Mouse (Mus musculus): ENCODE measurements around the gene Nlrc5. TPM values are rescaled to one million over a fixed set of nuclear protein-coding genes. Genes with fewer than 3 reads are reported as not detected.

Nlrc5 gene
- polyA plus RNA-seq, 1 experiment from 2014 or later: 0.28 TPM

GRCm38 (mm10) chr8:94534612-94535011 is 100.5 kb downstream of the Nlrc5 start:
- H3K4me2 ChIP-seq (ENCODE audit: low read depth, low read length): no peak overlapping the region
- H3K4me1 ChIP-seq (ENCODE audit: control insufficient read depth, insufficient read depth, low read length): peaks cover 7% of the 10 kb centered on the region; the same call in 1 of the 2 replicates
- no peaks in the 10 kb centered on the region for H3K9me3 ChIP-seq (replicated peaks; ENCODE audit: control insufficient read depth, low read length)
- no peak overlapping the region for H3K9ac ChIP-seq (ENCODE audit: low read length)
- no peaks in the 10 kb centered on the region for H3K36me3 ChIP-seq (ENCODE audit: control insufficient read depth, insufficient read depth, low read length)
- WGBS: 43% methylated on average over 4 of the region's 4 CpGs
- no peaks in the 10 kb centered on the region for H3K27me3 ChIP-seq (ENCODE audit: control insufficient read depth, insufficient read depth, low read length)
- no peak overlapping the region for H3K4me3 ChIP-seq (replicated peaks; ENCODE audit: low read length)
- no peak for ATAC-seq (ENCODE audit: insufficient read depth, low FRiP score)
- H3K27ac ChIP-seq (ENCODE audit: low read length): no peak overlapping the region

DNA sequence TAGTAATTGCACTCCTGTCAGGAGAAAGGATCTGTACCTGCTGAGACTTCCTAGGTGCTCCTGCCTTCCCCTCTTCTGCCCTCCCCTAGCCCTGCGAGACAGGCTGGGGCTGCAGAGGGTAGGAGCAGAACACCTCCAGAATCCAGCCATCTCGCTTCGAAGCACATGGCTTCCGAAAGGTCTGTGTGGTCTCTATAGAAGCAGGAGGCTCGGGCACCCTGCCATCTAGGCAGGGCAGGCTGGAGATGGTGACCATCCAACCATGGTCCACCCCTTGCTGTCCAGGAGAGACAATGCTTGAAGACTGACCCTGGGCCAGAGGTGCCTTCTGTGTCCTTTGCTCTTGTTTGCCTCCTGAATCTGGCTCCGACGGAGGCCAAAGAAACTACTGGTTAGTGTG is 101.5 kb downstream of the Nlrc5 start:
- WGBS: 83% methylated on average over 7 of the region's 7 CpGs

GRCm38 (mm10) chr8:94537456-94537855 is 103.3 kb downstream of the Nlrc5 start:
- Histone ChIP-seq H3K4me1 (ENCODE audit: control insufficient read depth, insufficient read depth, low read length) (peaks cover 7% of the 10 kb centered on the region; the same call in 1 of the 2 replicates), H3K4me3 (replicated peaks; ENCODE audit: low read length) (no peak overlapping the region), H3K27me3 (ENCODE audit: control insufficient read depth, insufficient read depth, low read length) (no peaks in the 10 kb centered on the region), H3K27ac (ENCODE audit: low read length) (no peak overlapping the region), H3K9me3 (replicated peaks; ENCODE audit: control insufficient read depth, low read length) (no peaks in the 10 kb centered on the region), H3K9ac (ENCODE audit: low read length) (no peak overlapping the region), H3K4me2 (ENCODE audit: low read depth, low read length) (no peak overlapping the region), H3K36me3 (ENCODE audit: control insufficient read depth, insufficient read depth, low read length) (no peaks in the 10 kb centered on the region)
- ATAC-seq (ENCODE audit: insufficient read depth, low FRiP score): no peak
- 74% methylated on average over 2 of the region's 2 CpGs for WGBS

More for the DNA sequence above, 101.5 kb downstream of the Nlrc5 start:
- Histone ChIP-seq H3K4me2 (ENCODE audit: low read depth, low read length) (no peak overlapping the region), H3K4me1 (ENCODE audit: control insufficient read depth, insufficient read depth, low read length) (peaks cover 7% of the 10 kb centered on the region; the same call in 1 of the 2 replicates), H3K9me3 (replicated peaks; ENCODE audit: control insufficient read depth, low read length) (no peaks in the 10 kb centered on the region), H3K27ac (ENCODE audit: low read length) (no peak overlapping the region), H3K4me3 (replicated peaks; ENCODE audit: low read length) (no peak overlapping the region), H3K36me3 (ENCODE audit: control insufficient read depth, insufficient read depth, low read length) (no peaks in the 10 kb centered on the region), H3K9ac (ENCODE audit: low read length) (no peak overlapping the region; the same call in 1 of the 2 replicates), H3K27me3 (ENCODE audit: control insufficient read depth, insufficient read depth, low read length) (no peaks in the 10 kb centered on the region)
- ATAC-seq (ENCODE audit: insufficient read depth, low FRiP score): no peak

- H3K4me2 ChIP-seq (ENCODE audit: low read depth, low read length): no peak overlapping the region
- H3K9ac ChIP-seq (ENCODE audit: low read length): no peak overlapping the region
- H3K36me3 ChIP-seq (ENCODE audit: control insufficient read depth, insufficient read depth, low read length): no peaks in the 10 kb centered on the region
- H3K9me3 ChIP-seq (replicated peaks; ENCODE audit: control insufficient read depth, low read length): no peaks in the 10 kb centered on the region
- ATAC-seq (ENCODE audit: insufficient read depth, low FRiP score): no peak
- 80% methylated on average over 2 of the region's 2 CpGs for WGBS
- no peak overlapping the region for H3K27ac ChIP-seq (ENCODE audit: low read length)
- H3K4me3 ChIP-seq (replicated peaks; ENCODE audit: low read length): no peak overlapping the region
- H3K4me1 ChIP-seq (ENCODE audit: control insufficient read depth, insufficient read depth, low read length): no peaks in the 10 kb centered on the region
- no peaks in the 10 kb centered on the region for H3K27me3 ChIP-seq (ENCODE audit: control insufficient read depth, insufficient read depth, low read length)
Observed at GRCm38 (mm10) chr8:94540025-94540424, 105.9 kb downstream of the Nlrc5 start.

DNA sequence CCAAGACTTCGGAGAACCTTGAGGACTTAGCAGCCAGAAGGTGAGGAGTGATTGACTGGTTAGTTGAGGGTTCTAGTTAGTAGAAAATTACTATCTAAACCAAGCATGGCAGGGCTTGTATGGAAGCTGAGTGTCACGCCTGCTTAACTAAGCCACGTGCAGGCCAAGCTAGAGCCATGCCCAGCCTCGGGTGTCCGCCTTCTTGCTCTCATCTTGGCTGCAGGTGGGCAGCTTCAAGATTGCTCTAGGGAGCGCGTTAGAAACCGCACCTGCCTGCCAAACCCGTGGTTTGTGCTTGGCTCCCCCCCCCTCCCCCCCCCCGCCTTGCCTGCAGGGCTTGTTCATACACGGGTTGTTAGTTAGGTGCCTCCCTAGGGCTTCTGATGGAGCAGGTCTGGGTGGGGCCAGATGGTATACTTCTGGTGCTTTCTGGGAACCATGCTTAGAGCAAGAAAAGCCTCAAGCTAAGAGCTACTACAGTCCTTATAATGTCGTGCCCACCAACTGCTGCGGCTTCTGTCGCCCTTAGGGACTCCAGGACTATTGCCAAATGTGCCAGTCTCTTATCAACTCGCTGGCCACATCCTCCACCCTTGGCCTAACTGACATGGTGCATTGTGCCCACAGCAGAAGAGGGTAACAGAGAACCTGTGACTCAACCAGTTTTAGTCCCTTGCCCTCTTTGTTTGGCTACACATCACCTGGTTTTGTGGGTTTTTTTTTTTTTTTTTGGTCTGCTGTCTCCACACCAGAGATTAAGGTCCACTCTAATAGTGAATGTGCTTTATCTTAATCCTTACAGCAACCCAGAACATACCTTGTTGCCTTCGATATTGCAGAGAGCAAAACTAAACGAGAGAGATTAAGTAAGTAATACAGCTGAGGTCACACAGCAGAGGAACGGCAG is 107.0 kb downstream of the Nlrc5 start:
- no peak overlapping the region for H3K4me2 ChIP-seq (ENCODE audit: low read depth, low read length)
- ATAC-seq (ENCODE audit: insufficient read depth, low FRiP score): no peak
- H3K4me1 ChIP-seq (ENCODE audit: control insufficient read depth, insufficient read depth, low read length): no peaks in the 10 kb centered on the region
- 60% methylated on average over 17 of the region's 18 CpGs for WGBS
- no peaks in the 10 kb centered on the region for H3K36me3 ChIP-seq (ENCODE audit: control insufficient read depth, insufficient read depth, low read length)
- no peaks in the 10 kb centered on the region for H3K9me3 ChIP-seq (replicated peaks; ENCODE audit: control insufficient read depth, low read length)
- no peaks in the 10 kb centered on the region for H3K27me3 ChIP-seq (ENCODE audit: control insufficient read depth, insufficient read depth, low read length)
- H3K9ac ChIP-seq (ENCODE audit: low read length): no peak overlapping the region
- no peak overlapping the region for H3K27ac ChIP-seq (ENCODE audit: low read length)
- H3K4me3 ChIP-seq (replicated peaks; ENCODE audit: low read length): no peak overlapping the region

- H3K36me3 ChIP-seq (ENCODE audit: control insufficient read depth, insufficient read depth, low read length): no peaks in the 10 kb centered on the region
- H3K9ac ChIP-seq (ENCODE audit: low read length): no peak overlapping the region
- ATAC-seq (ENCODE audit: insufficient read depth, low FRiP score): no peak
- no peak overlapping the region for H3K4me2 ChIP-seq (ENCODE audit: low read depth, low read length)
- no peaks in the 10 kb centered on the region for H3K4me1 ChIP-seq (ENCODE audit: control insufficient read depth, insufficient read depth, low read length)
- no peaks in the 10 kb centered on the region for H3K9me3 ChIP-seq (replicated peaks; ENCODE audit: control insufficient read depth, low read length)
- H3K27ac ChIP-seq (ENCODE audit: low read length): no peak overlapping the region
- no peaks in the 10 kb centered on the region for H3K27me3 ChIP-seq (ENCODE audit: control insufficient read depth, insufficient read depth, low read length)
- WGBS: 64% methylated on average over 8 of the region's 8 CpGs
- H3K4me3 ChIP-seq (replicated peaks; ENCODE audit: low read length): no peak overlapping the region
Observed at GRCm38 (mm10) chr8:94543981-94544380, 109.8 kb downstream of the Nlrc5 start.

- no peaks in the 10 kb centered on the region for H3K4me1 ChIP-seq (ENCODE audit: control insufficient read depth, insufficient read depth, low read length)
- H3K27ac ChIP-seq (ENCODE audit: low read length): no peak overlapping the region
- WGBS: 70% methylated on average over 5 of the region's 5 CpGs
- no peak overlapping the region for H3K4me3 ChIP-seq (replicated peaks; ENCODE audit: low read length)
- H3K27me3 ChIP-seq (ENCODE audit: control insufficient read depth, insufficient read depth, low read length): no peaks in the 10 kb centered on the region
- no peaks in the 10 kb centered on the region for H3K36me3 ChIP-seq (ENCODE audit: control insufficient read depth, insufficient read depth, low read length)
- H3K9ac ChIP-seq (ENCODE audit: low read length): no peak overlapping the region
- no peak for ATAC-seq (ENCODE audit: insufficient read depth, low FRiP score)
- no peaks in the 10 kb centered on the region for H3K9me3 ChIP-seq (replicated peaks; ENCODE audit: control insufficient read depth, low read length)
- no peak overlapping the region for H3K4me2 ChIP-seq (ENCODE audit: low read depth, low read length)
Observed at GRCm38 (mm10) chr8:94549041-94549440, 114.9 kb downstream of the Nlrc5 start.

DNA sequence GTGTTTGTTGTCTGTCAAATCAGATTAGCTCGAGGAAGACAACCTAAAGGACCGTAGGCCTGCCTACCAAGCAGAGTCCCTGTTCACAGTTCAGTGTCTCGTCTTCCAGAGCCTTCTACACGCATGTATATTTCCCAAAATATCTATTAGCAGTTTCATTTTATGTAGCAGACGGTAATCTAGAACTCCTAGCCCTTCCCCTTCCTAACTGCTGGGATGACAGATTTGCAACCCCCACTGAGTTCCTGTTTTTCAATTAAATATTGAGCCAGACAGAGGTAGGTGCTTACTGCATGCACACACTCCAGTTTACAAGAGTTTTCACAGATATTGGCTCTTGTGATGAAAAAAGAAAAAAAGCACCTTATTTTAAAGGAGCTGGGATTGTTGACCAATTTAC is 115.3 kb downstream of the Nlrc5 start:
- Histone ChIP-seq H3K27me3 (ENCODE audit: control insufficient read depth, insufficient read depth, low read length) (no peaks in the 10 kb centered on the region), H3K27ac (ENCODE audit: low read length) (0 out of 2 replicates have a peak overlapping the region, but pooled peaks have one; percentile 26), H3K4me3 (replicated peaks; ENCODE audit: low read length) (no peak overlapping the region), H3K36me3 (ENCODE audit: control insufficient read depth, insufficient read depth, low read length) (no peaks in the 10 kb centered on the region), H3K4me2 (ENCODE audit: low read depth, low read length) (no peak overlapping the region), H3K9ac (ENCODE audit: low read length) (no peak overlapping the region), H3K4me1 (ENCODE audit: control insufficient read depth, insufficient read depth, low read length) (no peaks in the 10 kb centered on the region), H3K9me3 (replicated peaks; ENCODE audit: control insufficient read depth, low read length) (no peaks in the 10 kb centered on the region)
- 58% methylated on average over 5 of the region's 5 CpGs for WGBS
- ATAC-seq (ENCODE audit: insufficient read depth, low FRiP score): no peak

- WGBS: 83% methylated on average over 5 of the region's 5 CpGs
- no peak overlapping the region for H3K4me2 ChIP-seq (ENCODE audit: low read depth, low read length)
- no peaks in the 10 kb centered on the region for H3K27me3 ChIP-seq (ENCODE audit: control insufficient read depth, insufficient read depth, low read length)
- ATAC-seq (ENCODE audit: insufficient read depth, low FRiP score): no peak
- H3K4me1 ChIP-seq (ENCODE audit: control insufficient read depth, insufficient read depth, low read length): no peaks in the 10 kb centered on the region
- H3K4me3 ChIP-seq (replicated peaks; ENCODE audit: low read length): no peak overlapping the region
- H3K9ac ChIP-seq (ENCODE audit: low read length): no peak overlapping the region; the same call in 1 of the 2 replicates
- H3K9me3 ChIP-seq (replicated peaks; ENCODE audit: control insufficient read depth, low read length): no peaks in the 10 kb centered on the region
- H3K27ac ChIP-seq (ENCODE audit: low read length): no peak overlapping the region
- no peaks in the 10 kb centered on the region for H3K36me3 ChIP-seq (ENCODE audit: control insufficient read depth, insufficient read depth, low read length)
Observed at GRCm38 (mm10) chr8:94549998-94550397, 115.8 kb downstream of the Nlrc5 start.

All from stomach, embryonic 16.5 days (tissue).